Mouse (Mus musculus) layer of hippocampus, postnatal 36 days (tissue): ENCODE measurements around the gene Hspa12a. TPM values are rescaled to one million over a fixed set of nuclear protein-coding genes. Genes with fewer than 3 reads are reported as not detected.
A peak's percentile ranks its signal among the peaks of the same experiment; 100 is the strongest.

Experiments
- DNase-seq, 2 experiments: peaks; one replicate each; pipeline ENCODE4 v3.0.0; 2022
- total RNA-seq, 2 experiments: library from RNA; stranded (reverse); gene quantifications; 2 replicates each; pipeline ENCODE4 v1.2.3; 2021

The Hspa12a gene
- total RNA-seq, 2 experiments from 2014 or later: 231 to 244 TPM

DNA sequence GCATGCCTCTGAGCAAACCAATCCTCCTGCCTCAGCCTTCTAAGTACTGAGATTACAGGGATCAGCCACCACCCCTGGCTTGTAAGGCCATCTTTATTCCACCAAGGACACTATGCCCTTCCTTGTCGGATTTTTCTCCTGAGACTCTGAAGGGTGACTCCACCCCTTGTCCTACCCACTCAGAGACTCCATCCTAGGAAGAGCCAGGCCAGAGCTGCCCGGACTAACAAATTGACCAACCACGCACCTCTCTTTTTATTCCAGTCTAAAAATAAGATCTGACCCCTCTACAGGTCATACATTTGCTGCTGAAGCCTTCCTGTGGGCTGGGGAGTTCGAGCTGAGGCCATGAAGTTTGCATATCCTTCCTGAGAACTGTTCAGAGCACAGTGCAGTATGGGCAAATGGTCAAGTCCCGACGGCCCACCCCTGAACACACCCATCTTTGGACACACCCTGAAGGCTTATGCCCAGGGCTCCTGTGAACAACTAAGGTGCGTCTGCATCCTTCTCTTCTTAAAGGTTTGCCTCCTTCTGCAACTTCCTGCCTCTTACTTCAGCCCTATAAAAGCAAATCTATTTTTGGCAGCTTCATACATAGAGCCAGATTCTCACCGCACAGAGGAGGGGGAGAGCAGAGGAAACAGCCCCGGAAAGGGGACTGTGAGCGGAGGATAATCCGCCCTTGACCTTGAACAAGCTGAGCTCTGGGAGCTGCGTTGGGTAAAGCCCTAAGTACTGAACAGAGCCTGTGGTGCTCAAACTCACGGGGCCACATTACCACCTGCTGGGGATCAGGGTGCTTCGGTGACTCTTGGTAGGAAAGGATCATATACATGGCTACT, 124.7 kb downstream of the Hspa12a start:
- DNase-seq: no peak

GRCm38 (mm10) chr19:58817398-58817797, 126.1 kb downstream of the Hspa12a start:
- no peak for DNase-seq

DNA sequence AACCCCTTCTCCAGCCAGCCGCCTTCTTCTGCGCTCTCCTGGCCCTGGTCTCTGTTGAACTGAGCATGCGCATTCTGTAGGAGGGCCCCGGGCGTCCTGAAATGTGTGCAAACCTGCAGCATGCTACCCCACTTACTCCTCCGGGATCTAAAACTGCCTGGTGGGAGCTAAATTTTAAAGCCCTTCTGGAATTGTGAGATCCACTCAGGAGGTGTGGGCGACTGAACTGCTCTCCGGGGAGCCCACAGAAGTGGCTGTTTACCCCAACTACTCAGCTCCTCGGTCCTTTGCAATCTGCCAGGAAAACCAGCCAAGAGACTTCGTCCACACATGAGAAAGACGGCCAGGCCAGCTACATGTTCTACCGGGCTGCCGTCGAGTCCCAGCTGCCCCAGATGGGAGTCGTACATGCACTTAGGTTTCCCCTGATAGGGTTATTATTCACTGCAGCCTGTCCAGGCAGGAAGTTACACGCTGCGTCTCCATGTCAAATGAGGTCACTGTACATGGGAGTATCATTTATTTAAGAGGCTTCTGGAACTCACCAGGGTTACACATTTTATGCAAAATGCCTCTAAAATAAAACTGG, 126.9 kb downstream of the Hspa12a start:
- peak; percentile 52 to 54 for DNase-seq

DNA sequence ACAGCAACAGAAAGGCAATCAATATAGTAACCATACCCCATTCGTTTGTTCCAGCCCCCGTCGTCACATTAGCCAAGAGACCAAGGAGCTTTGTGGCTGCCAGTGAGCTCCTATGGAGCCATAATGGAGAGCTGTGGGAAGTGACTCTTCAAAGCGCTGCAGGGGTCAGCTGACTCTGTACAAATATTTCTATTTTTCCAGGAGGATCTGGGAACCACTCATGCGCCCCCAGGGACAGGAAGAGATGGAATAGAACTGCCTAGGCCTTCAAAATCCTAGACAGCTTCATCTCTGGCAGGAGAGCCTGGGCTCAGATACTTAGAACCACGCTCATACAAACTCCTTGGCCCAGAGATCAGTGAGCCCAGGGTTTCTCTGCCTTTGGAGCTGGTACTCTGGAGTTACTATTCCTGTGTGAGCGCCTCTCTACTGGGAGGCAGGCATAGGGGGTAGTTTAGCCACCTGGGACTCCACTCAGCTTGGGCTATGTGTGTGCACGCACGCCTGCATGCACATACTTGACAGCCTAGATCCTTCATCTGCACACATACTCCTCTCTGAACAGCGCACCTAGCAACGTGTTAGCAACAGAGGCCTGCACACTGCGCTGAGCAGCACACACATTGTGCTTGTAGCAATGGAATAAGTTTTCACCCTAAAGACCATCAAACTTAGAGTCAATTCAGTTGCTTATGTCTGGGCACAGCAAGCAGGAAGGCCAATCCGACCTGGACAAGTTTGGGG, 128.1 kb downstream of the Hspa12a start:
- no peak for DNase-seq

GRCm38 (mm10) chr19:58810536-58810935, 132.9 kb downstream of the Hspa12a start:
- no peak for DNase-seq

DNA sequence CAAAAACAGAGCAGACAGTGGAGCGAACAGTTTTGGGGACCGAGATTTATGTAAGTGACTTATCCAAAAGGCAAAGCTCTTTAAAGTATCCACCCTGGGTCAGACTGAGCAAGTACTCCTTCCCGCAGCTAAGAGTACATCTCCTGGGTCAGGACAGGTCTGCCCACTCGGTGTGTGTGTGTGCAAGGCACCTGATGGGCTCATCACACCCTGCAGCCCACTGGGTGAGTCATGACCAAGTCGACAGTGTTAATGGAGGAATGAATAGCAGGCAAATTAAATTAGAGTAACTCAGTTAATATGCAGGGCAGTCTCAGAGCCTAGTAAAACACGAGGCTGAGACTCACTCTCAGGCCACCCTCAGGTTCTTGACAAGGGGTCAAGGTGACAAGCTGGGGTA, 134.6 kb downstream of the Hspa12a start:
- DNase-seq: no peak

- peak in 1 of 2 experiments; percentile 68 for DNase-seq
Measured at GRCm38 (mm10) chr19:58806364-58806763, 137.1 kb downstream of the Hspa12a start.

- DNase-seq: peak in 1 of 2 experiments; percentile 57
Measured at GRCm38 (mm10) chr19:58805191-58805779, 138.2 kb downstream of the Hspa12a start.

- no peak for DNase-seq
Measured at GRCm38 (mm10) chr19:58795114-58795669, 148.3 kb downstream of the Hspa12a start.

- no peak for DNase-seq
Measured at GRCm38 (mm10) chr19:58794284-58794683, 149.2 kb downstream of the Hspa12a start, which contains the start of gene 1700019N19Rik. Gene 1700019N19Rik (minus strand): TSS chr19:58794461.

DNA sequence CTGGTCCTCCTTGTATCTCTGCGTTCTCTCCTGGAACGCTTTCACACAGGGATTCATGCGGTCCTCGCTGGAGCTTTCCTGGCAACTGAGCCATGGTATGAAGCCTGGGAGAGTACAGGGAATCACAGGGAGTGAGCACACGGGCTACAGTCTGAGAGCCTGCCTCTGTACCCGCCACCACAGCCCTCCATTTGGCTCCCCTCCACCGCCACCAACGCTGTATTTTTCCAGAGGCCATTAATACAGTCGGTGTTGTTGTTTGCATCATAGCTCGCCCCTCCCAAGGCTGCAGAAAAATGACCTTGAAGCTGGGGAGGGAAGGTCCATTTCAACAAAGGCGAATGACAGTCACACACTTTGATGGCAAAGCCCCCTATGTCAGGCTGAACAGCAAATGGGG, 154.3 kb downstream of the Hspa12a start:
- peak in 1 of 2 experiments; percentile 42 for DNase-seq

GRCm38 (mm10) chr19:58783938-58784337, 159.5 kb downstream of the Hspa12a start:
- peak; percentile 33 to 45 for DNase-seq

DNA sequence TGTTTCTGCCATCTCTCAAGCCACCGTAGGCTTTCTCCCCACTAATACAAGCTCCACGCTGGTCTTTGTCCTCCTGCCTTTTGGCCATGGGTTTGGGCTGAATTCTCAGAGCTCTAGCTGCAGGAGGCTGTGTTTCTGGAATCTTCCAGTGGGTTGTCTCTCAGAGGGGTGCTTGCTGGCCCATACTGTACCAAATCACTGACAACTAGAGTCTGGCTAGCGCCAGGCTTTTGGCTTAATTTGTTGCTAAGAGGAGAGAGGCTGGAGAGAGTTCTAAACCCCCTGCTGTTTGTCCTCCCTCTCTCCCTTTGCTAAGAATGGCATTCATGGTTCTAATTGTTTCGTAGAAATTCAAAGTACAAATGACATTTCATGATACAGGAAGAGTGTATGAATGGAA, 161.9 kb downstream of the Hspa12a start:
- no peak for DNase-seq

DNA sequence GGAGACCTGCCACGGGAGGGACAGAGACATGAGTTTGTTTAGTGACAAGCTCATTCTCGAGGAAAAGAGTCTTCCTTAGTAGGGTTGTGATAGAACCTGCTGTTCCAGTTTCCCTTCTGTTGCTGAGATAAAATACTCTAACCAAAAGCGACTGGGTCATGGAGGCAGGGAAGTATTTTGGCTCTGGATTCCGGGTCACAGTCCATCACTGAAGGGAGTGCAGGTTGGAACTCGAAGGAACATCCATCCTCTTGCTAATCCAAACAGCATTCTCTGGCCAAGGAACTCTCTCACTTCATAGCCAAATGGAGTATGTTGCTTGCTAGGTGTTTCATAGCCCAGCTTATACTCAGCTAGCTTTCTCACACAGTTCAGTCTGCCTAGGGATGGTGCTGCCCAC, 167.0 kb downstream of the Hspa12a start:
- no peak for DNase-seq

DNA sequence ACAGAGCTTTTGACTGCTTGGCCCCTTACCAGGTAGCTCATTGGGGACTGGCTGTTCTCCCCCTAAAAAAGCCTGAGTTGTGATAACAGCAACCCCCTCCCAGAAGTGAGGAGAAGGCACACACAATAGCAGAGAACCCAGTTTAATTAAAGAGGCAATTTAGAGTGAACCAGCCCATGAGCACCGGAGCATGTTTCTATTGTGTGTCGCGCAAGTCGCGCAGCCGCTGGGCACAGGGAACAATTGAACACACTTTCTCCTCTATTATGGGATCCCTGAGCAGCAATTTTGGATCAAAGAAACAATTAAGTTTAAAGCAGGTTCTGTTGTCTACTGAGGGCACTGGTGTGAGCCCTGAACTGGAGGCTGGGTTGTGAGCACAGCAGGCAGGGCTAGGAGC, 176.1 kb downstream of the Hspa12a start:
- DNase-seq: no peak

- DNase-seq: peak; percentile 50 to 53
Measured at GRCm38 (mm10) chr19:58762848-58763541, 180.5 kb downstream of the Hspa12a start.

DNA sequence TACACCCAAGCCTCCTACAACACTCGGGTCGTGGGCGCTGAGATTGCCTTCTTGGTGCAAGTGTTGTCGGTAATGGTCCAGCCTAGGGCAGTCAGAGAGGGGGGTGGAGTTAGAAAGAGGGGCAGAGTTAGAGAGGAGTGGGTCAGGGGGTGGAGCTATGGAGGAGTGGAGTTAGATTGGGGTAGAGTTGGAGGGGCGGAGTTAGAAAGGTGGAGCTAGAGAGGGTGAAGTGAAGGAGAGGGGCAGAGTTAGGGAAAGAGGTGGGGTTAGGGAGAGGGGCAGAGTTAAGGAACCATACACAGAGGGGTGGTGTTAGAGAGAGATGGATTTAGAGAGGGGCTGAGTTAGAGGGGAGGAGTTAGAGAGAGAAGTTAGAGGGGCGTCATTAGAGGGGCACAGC, 181.1 kb downstream of the Hspa12a start:
- no peak for DNase-seq

DNA sequence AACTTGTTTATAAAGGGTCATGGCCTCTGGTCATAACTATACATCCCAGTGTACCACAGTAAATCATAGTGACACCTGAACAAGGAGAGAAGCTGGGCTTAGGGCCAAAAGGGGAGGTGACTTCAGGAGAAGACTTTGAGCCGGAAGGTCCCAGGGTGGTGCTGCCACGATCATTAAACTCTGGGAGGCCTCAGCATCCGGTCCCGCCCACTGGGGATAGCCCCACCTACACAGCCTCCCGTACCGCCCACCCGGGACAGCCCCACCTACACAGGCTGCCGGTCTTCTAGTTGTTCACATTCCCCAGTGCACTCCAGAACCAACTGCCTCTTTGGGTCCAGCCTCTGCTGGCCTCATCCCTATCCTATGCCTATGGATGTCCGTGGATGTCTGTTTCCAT, 184.0 kb downstream of the Hspa12a start, which contains the start of gene Pnliprp2:
Gene Pnliprp2 (plus strand): TSS at position 297 of the 400 bp plus-strand sequence.
- no peak for DNase-seq

- DNase-seq: no peak
Measured at GRCm38 (mm10) chr19:58758871-58759270, 184.6 kb downstream of the Hspa12a start.

DNA sequence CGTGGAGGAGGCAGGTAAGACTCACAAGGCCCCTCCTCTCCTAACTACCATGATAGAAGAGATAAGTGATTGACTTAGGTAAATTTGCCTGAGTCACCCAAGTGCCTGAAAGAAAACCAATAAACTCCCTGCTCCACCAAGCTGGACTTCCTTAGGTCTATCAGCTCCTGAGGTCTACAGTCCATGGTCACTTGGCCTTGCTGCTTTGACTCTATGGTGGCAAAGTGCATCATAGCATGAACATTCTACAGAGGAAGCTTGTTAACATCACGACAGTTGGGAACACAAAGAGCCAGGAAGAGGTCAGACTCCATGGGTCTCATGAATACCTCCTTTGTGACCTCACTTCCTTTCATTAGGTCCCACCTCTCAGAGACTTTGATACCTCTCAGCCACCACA, 191.9 kb downstream of the Hspa12a start:
- DNase-seq: no peak

DNA sequence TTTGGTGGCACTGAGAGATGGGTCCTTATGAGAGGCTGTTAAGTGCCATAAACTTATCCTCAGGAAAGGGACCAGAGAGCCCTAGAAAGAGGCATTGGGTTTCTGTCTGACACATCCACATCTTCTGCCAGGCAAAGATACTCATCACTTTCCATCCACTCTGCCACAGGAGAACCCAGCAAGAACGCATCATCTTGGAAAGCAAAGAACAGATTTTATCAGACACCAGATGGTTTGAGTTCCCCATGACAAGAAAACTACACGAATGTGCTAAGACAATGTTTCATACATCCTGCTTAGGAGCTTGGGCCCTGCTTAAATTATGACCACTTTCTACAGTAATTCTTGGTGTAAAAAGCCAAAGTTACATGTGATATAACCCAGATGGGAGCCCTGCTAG, 192.6 kb downstream of the Hspa12a start:
- DNase-seq: no peak
